ENCODE assay signal across 10 mouse cellular contexts in the genomic region with DNA sequence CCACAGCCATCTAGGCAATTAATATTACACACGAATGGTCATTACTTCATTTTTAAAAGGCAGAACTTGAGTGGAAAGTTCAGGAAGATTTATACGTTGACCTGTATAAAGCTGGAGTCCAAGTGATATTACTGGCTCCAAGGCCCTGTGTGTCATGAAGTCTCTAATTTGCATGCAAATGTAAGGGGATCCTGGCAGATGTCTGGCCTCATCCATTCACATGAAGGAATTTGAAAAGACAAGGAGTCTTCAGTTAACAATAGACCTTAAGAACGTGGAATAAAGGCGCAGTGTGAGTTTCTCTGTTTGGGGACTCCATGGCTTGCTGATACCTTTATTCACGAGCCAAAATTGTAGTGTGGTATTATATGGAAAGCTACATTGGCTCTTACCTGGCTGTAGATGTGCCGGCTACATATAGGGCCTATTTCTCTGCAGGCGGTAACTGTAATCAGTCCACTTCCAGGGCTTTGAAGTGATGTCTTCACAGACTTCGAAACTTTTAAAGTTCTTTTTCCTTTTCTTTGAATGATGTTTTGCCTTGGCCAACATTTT. TPM values are rescaled to one million over a fixed set of nuclear protein-coding genes. Genes with fewer than 3 reads are reported as not detected.
DNase-seq lines count a peak whose midpoint lies in the region; ATAC-seq and TF ChIP-seq lines count a peak whose summit lies in the region.
"Had no signal": no experiment of that assay in that cellular context is flagged by ENCODE, and none has a peak within 500 bp of the region (broad histone marks: within the 10 kb centered on the region; RNA-seq: fewer than 3 reads in every experiment).

No protein-coding gene starts in this region.

- no peak for TF ChIP-seq POLR2A in cortical plate, adult 2 months (IDR thresholded peaks at IDR 0.05; ENCODE audit: extremely low read depth, insufficient read depth, low read length)

- H3K27me3 ChIP-seq in heart, embryonic 15.5 days = peaks cover 42% of the 10 kb centered on the region
- H3K27me3 ChIP-seq in forebrain, embryonic 16.5 days (replicated peaks; ENCODE audit: control insufficient read depth, insufficient read depth, low read length) = no peaks in the 10 kb centered on the region
- H3K27me3 ChIP-seq in midbrain, embryonic 13.5 days = no peaks in the 10 kb centered on the region

- no peak for TF ChIP-seq CTCF in cortical plate, adult 2 months (IDR thresholded peaks at IDR 0.05; ENCODE audit: extremely low read depth, insufficient read depth, low read length)

- peaks cover 13% of the 10 kb centered on the region for H3K4me1 ChIP-seq in heart, embryonic 15.5 days (replicated peaks)
- H3K4me1 ChIP-seq in cortical plate, adult 2 months (ENCODE audit: control insufficient read depth, insufficient read depth, low read length) = peaks cover 4% of the 10 kb centered on the region; the same call in 1 of the 2 replicates
- peaks cover 31% of the 10 kb centered on the region for H3K4me1 ChIP-seq in forebrain, embryonic 16.5 days (replicated peaks; ENCODE audit: control insufficient read depth, insufficient read depth, low read length)
- H3K4me1 ChIP-seq in midbrain, embryonic 13.5 days (replicated peaks) = peaks cover 44% of the 10 kb centered on the region

- DNase-seq in heart, adult 9 months (ENCODE audit: low spot score in 2 of 2) = no peak
- DNase-seq in frontal cortex, postnatal 14 days (ENCODE audit: low spot score in 2 of 2) = no peak
- DNase-seq in layer of hippocampus, adult 8-10 months (ENCODE audit: low spot score in 2 of 2) = no peak
- DNase-seq: lung, adult 18-20 months had no signal

- no peak overlapping the region for H3K9ac ChIP-seq in heart, embryonic 15.5 days
- H3K9ac ChIP-seq in forebrain, embryonic 16.5 days (replicated peaks; ENCODE audit: low read depth, low read length) = peak overlapping the region; percentile 96
- peak overlapping the region; percentile 93 for H3K9ac ChIP-seq in midbrain, embryonic 13.5 days (replicated peaks)

- ATAC-seq in heart, embryonic 15.5 days (replicated peaks; ENCODE audit: insufficient number of reproducible peaks, insufficient read depth, low FRiP score, low read depth) = no peak
- no peak for ATAC-seq in forebrain, embryonic 16.5 days
- no peak for ATAC-seq in midbrain, embryonic 13.5 days
- ATAC-seq in granulocyte monocyte progenitor cell, adult 5-6 weeks (replicated peaks; ENCODE audit: poor library complexity, severe bottlenecking) = no peak
- ATAC-seq: activated CD4-positive, CD25-positive, alpha-beta regulatory T cell, adult 4 months had no signal

- no peaks in the 10 kb centered on the region for H3K9me3 ChIP-seq in heart, embryonic 15.5 days (replicated peaks)
- no peaks in the 10 kb centered on the region for H3K9me3 ChIP-seq in forebrain, embryonic 16.5 days (ENCODE audit: control insufficient read depth, low read length)
- no peaks in the 10 kb centered on the region for H3K9me3 ChIP-seq in midbrain, embryonic 13.5 days

- no peak overlapping the region for H3K27ac ChIP-seq in heart, embryonic 15.5 days
- no peak overlapping the region for H3K27ac ChIP-seq in cortical plate, adult 2 months (ENCODE audit: insufficient read depth, low read length)
- peak overlapping the region; percentile 93; the same call in 1 of the 2 replicates for H3K27ac ChIP-seq in forebrain, embryonic 16.5 days (ENCODE audit: low read length)
- H3K27ac ChIP-seq in midbrain, embryonic 13.5 days = peak overlapping the region; percentile 94

- no peak overlapping the region for H3K4me3 ChIP-seq in heart, embryonic 15.5 days
- peak overlapping the region; percentile 94 for H3K4me3 ChIP-seq in cortical plate, adult 2 months (ENCODE audit: insufficient read depth, low read length)
- H3K4me3 ChIP-seq in forebrain, embryonic 16.5 days (replicated peaks; ENCODE audit: low read length) = peak overlapping the region; percentile 67
- H3K4me3 ChIP-seq in midbrain, embryonic 13.5 days (replicated peaks) = peak overlapping the region; percentile 92

- WGBS in heart, embryonic 15.5 days = 62% methylated on average over 8 of the region's 8 CpGs
- 11% methylated on average over 8 of the region's 8 CpGs for WGBS in forebrain, embryonic 16.5 days
- 9% methylated on average over 8 of the region's 8 CpGs for WGBS in midbrain, embryonic 13.5 days

- 0 out of 2 replicates have a peak overlapping the region, but pooled peaks have one; percentile 80 for H3K4me2 ChIP-seq in heart, embryonic 15.5 days
- H3K4me2 ChIP-seq in forebrain, embryonic 16.5 days (ENCODE audit: low read length) = peak overlapping the region; percentile 88
- H3K4me2 ChIP-seq in midbrain, embryonic 13.5 days (replicated peaks) = peak overlapping the region; percentile 61

- no peaks in the 10 kb centered on the region for H3K36me3 ChIP-seq in heart, embryonic 15.5 days
- no peaks in the 10 kb centered on the region for H3K36me3 ChIP-seq in forebrain, embryonic 16.5 days (ENCODE audit: control insufficient read depth, insufficient read depth)
- H3K36me3 ChIP-seq in midbrain, embryonic 13.5 days = no peaks in the 10 kb centered on the region

RNA-seq across cellular contexts. Expression of gene Lrrn1, which starts 2.0 kb away (rescaled TPM):
- 1.2 and 2.6 TPM in 2 replicates for polyA plus RNA-seq in heart, embryonic 15.5 days (2015; fragmentation: Nextera tagmentation; extraction: Ambion mirVana)
- polyA plus RNA-seq in cortical plate, adult 2 months (2012; rRNA removed) = 38.7 and 43.2 TPM in 2 replicates
- 44.6 and 51.4 TPM in 2 replicates for polyA plus RNA-seq in forebrain, embryonic 16.5 days (2015; fragmentation: Nextera tagmentation; extraction: Ambion mirVana)
- polyA plus RNA-seq in midbrain, embryonic 13.5 days (2015; fragmentation: Nextera tagmentation; extraction: Ambion mirVana) = 74.9 and 82.3 TPM in 2 replicates
- not detected in 2 replicates for total RNA-seq in granulocyte monocyte progenitor cell, adult 5-6 weeks (2014; fragmentation: Nextera tagmentation)
- total RNA-seq in granulocyte monocyte progenitor cell, adult 5-6 weeks (2017) = not detected in 2 replicates
- total RNA-seq in layer of hippocampus, adult 8-10 months (2022) = 10 to 100 TPM; 86.0 to 95.0 (median 87.0) TPM
- polyA plus RNA-seq: activated CD4-positive, CD25-positive, alpha-beta regulatory T cell, adult 4 months had no signal

Comparison
In these comparisons a context has a peak if more than half of its experiments do, and no peak if none do; other contexts are left out.
1. H3K27ac ChIP-seq: peak in forebrain, embryonic 16.5 days (single experiment) and midbrain, embryonic 13.5 days (single experiment); none in heart, embryonic 15.5 days (single experiment) and cortical plate, adult 2 months (single experiment).
2. RNA of gene Lrrn1, which starts 2.0 kb away (polyA plus RNA-seq): 74.9 to 82.3 TPM in midbrain, embryonic 13.5 days, 44.6 to 51.4 TPM in forebrain, embryonic 16.5 days and 38.7 to 43.2 TPM in cortical plate, adult 2 months; 1.2 to 2.6 TPM in heart, embryonic 15.5 days; every median in the first group is over 10 times any median in the second.
3. Peak in every context shown above with its lines, with median percentiles within 50 percentile points of each other: H3K4me2 ChIP-seq.